Mouse (Mus musculus): ENCODE results near the gene Piwil4. TPM values are rescaled to one million over a fixed set of nuclear protein-coding genes. Genes with fewer than 3 reads are reported as not detected.
A peak's percentile ranks its signal among the peaks of the same experiment; 100 is the strongest.

Gene Piwil4
- polyA plus RNA-seq, 1 experiment from 2014 or later: 0.25 TPM

DNA sequence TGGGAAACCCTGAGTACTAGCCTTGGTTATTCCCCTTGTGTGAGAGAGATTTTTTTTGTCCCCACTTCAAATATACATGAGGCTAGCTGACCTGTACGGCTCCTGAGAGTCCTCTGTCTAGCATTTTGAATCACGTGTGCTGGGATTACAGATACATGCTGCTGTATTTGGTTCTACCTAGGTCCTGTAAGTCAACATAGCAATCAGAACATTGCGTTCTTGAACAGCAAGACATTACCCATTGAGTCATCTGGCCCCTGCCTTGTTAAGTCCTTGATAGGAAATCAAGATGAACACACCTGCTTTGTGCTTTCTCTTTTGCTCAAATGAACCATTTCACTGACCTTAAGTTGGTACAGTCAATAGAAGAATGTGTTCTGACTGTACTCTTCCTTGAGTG, 13.9 kb upstream of the Piwil4 start:
- Histone ChIP-seq H3K4me2 (no peak overlapping the region), H3K4me3 (no peak overlapping the region), H3K27me3 (peaks cover 7% of the 10 kb centered on the region; the same call in 1 of the 2 replicates), H3K9ac (no peak overlapping the region), H3K4me1 (peaks cover 13% of the 10 kb centered on the region), H3K36me3 (no peaks in the 10 kb centered on the region), H3K27ac (no peak overlapping the region), H3K9me3 (no peaks in the 10 kb centered on the region)
- no peak for ATAC-seq (ENCODE audit: borderline replicate concordance, extremely low read depth, low FRiP score, low TSS enrichment)
- WGBS: 80% methylated on average over 3 of the region's 3 CpGs

DNA sequence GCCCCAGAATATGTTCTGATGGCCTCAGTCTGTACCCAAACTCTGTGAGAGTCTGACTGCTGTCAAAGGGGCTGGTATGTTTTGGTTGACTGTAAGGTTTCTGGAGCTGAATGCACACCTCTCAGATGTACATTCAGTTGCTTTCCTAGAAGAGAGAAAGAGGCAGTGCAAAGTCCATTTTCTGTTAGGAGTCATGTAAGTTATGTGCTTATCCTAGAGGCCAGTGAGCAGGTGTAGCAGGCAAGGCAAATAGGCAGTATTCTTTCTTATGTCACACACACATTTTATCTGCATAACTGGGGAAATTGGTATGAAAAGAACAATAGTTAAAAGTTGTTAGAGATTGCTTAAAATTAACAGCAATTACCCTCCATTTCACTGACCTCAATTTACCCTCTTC, 13.4 kb upstream of the Piwil4 start:
- peaks cover 7% of the 10 kb centered on the region; the same call in 1 of the 2 replicates for H3K27me3 ChIP-seq
- H3K27ac ChIP-seq: no peak overlapping the region
- no peak overlapping the region for H3K9ac ChIP-seq
- peaks cover 13% of the 10 kb centered on the region for H3K4me1 ChIP-seq
- no peak overlapping the region for H3K4me3 ChIP-seq
- H3K9me3 ChIP-seq: no peaks in the 10 kb centered on the region
- ATAC-seq (ENCODE audit: borderline replicate concordance, extremely low read depth, low FRiP score, low TSS enrichment): no peak
- no peaks in the 10 kb centered on the region for H3K36me3 ChIP-seq
- no peak overlapping the region for H3K4me2 ChIP-seq

DNA sequence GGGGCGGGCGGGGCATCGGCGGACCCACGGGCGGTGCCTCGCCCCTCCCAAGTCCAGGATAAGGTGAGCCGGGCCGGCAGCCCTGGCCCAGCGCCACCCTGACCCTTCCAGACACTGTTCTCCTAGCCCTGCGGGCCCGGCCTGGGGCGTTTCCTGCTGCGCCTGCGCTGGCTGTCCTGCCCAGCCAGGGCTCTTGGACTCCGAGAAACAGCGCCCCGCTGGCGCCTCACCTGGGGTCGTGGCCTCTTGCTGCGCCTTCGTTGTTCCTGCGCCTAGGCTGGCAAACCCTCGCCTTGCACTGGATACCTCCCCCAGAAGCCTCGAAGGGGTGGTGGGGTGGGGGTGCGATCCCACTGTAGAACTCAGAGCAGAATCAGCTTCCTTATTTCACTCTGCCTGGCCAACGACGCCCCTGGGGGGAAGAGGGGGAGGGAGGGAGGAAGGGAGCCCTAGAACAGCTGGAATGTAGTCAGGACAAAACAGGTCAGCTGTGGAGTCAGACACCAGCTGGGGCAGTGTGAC, 11.5 kb upstream of the Piwil4 start, which contains the start of gene Fut4:
Gene Fut4, minus strand, starts transcription at position 393 of the 522 bp plus-strand sequence.
- 2% methylated on average over 28 of the region's 28 CpGs for WGBS
- Histone ChIP-seq H3K4me3 (peak within 1 kb of the TSS; percentile 50), H3K9ac (peak within 1 kb of the TSS; percentile 49), H3K4me2 (peak within 1 kb of the TSS; percentile 98), H3K36me3 (no peaks in the 10 kb centered on the region), H3K27me3 (peaks cover 7% of the 10 kb centered on the region; the same call in 1 of the 2 replicates), H3K4me1 (peaks cover 13% of the 10 kb centered on the region), H3K9me3 (no peaks in the 10 kb centered on the region), H3K27ac (no peak within 1 kb of the TSS)
- ATAC-seq (ENCODE audit: borderline replicate concordance, extremely low read depth, low FRiP score, low TSS enrichment): peak; percentile 85

DNA sequence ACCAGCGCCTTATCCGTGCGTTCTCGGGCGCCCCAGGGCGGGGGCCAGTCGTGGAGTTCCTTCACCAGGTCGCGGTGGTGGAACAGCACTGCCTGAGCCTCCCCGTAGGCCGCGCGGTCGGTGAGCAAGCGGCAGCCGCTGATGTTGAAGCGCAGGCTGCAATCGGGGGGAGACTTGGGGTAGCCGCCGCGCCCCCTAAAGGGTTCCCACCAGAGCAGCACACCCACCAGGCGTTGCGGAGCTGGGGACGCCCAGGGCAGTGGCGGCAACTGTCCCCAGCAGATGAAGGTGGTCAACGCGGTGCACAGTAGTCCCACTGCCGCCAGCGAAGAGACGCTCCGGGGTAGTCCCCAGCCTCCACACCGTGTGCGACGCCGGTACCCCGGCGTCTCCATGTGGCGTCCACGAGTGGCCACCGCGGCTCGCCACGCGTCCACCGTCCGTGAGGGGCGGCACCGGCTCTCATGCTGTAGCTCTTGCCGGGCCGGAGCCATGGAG, 11.0 kb upstream of the Piwil4 start:
- Histone ChIP-seq H3K27me3 (peaks cover 7% of the 10 kb centered on the region; the same call in 1 of the 2 replicates), H3K36me3 (no peaks in the 10 kb centered on the region), H3K9me3 (no peaks in the 10 kb centered on the region), H3K27ac (no peak overlapping the region), H3K4me2 (peak overlapping the region; percentile 98), H3K4me3 (peak overlapping the region; percentile 50), H3K4me1 (peaks cover 13% of the 10 kb centered on the region), H3K9ac (peak overlapping the region; percentile 49)
- under 1% methylated on average over 50 of the region's 50 CpGs for WGBS
- ATAC-seq (ENCODE audit: borderline replicate concordance, extremely low read depth, low FRiP score, low TSS enrichment): peak; percentile 63

DNA sequence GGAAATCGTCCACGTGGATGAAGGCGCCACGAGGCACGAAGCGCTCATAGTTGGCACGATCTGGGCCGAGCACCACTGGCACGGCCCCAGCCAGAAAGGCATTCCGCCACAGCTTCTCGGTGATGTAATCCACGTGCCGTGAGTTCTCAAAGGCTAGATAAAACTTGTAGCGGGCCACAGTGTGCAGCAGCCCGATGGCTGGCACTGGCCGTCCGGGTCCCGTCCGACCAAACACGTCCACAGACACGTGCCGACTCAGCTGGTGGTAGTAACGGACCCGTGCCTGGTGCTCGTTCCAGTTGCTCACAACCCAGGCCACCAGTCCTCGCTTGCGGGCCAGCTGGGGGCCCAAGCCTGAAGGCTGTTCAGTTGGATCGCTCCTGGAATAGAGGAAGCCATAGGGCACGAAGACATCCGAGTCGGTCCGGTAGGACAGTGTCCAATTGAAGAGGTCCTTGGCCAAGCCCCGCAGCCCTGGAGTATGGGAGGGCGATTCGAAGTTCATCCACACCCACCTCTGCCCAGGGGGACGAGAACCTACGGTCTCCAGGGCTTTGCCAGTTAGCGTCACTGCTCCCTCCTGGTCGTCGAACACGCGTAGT, 10.5 kb upstream of the Piwil4 start:
- ATAC-seq (ENCODE audit: borderline replicate concordance, extremely low read depth, low FRiP score, low TSS enrichment): no peak
- H3K4me1 ChIP-seq: peaks cover 13% of the 10 kb centered on the region
- H3K27ac ChIP-seq: no peak overlapping the region
- H3K27me3 ChIP-seq: peaks cover 7% of the 10 kb centered on the region; the same call in 1 of the 2 replicates
- peak overlapping the region; percentile 49 for H3K9ac ChIP-seq
- WGBS: 54% methylated on average over 42 of the region's 42 CpGs
- peak overlapping the region; percentile 98 for H3K4me2 ChIP-seq
- H3K4me3 ChIP-seq: peak overlapping the region; percentile 50
- H3K9me3 ChIP-seq: no peaks in the 10 kb centered on the region
- no peaks in the 10 kb centered on the region for H3K36me3 ChIP-seq

DNA sequence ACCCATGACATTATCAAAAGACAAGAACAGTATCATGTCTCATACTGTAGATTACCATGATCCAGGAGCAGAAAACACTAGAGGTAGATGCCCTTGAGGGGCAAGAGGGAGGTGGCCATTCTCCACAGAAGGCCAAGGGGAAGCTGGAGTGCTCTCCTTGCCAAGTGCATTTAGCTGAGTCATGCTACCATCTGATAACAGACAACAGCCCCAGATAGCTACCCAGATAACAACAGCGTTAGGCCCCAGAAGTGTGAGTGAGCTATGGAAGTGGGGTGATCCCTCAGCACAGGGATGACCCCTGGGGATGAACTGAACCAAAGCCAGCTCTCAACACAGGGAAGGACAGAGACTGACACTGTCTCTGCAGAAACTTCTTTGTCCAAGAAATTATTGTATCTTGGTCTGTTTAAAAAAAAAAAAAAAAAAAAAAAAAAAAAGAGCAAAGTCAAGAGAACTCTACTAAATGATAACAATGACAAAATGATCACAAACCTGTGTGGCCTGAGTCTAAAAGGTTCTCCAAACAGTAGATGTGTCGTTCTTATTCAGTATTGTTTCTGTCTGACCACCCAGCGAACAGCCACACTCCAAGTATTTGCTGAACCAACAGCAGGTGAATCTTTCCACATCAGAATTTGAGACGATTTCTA, 909 bp downstream of the Piwil4 start:
- Histone ChIP-seq H3K4me3 (no peak overlapping the region), H3K36me3 (no peaks in the 10 kb centered on the region), H3K27me3 (no peaks in the 10 kb centered on the region), H3K9ac (no peak overlapping the region), H3K4me1 (no peaks in the 10 kb centered on the region), H3K9me3 (no peaks in the 10 kb centered on the region), H3K4me2 (no peak overlapping the region), H3K27ac (no peak overlapping the region)
- WGBS: 48% methylated on average over 4 of the region's 4 CpGs
- ATAC-seq (ENCODE audit: borderline replicate concordance, extremely low read depth, low FRiP score, low TSS enrichment): no peak

DNA sequence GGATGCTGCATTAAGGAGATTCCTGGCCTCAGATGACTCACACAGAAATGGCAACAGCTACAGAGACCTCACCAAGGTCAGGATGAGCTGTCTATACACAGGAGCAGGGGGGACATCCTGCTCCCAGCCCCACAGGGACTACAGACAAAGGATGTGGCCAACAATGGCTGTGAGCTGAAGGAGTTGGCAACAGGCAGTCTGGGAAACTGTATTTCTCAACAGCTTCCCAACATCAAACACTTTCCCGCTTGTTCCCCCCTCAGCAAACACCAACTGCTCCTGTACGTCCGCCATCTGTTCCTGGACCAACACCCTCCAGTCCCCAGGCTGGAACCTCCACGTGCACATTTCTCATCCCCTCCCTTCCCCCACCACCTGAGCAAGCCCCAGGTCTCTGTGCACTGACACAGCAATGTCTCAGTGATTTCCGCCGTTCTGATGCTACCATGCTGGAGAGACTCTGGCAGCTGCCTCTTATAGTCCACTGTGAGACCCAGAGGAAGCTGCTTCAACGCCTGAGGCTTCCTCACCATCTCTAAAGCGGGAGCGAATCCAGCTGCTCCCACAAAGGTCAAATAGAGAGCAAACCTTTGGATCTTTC, 9.5 kb downstream of the Piwil4 start:
- Histone ChIP-seq H3K27ac (no peak overlapping the region), H3K4me3 (no peak overlapping the region), H3K4me2 (no peak overlapping the region), H3K36me3 (no peaks in the 10 kb centered on the region), H3K27me3 (no peaks in the 10 kb centered on the region), H3K4me1 (0 out of 2 replicates have a peak, but pooled peaks cover 7% of the 10 kb centered on the region), H3K9me3 (no peaks in the 10 kb centered on the region), H3K9ac (no peak overlapping the region)
- WGBS: 13% methylated on average over 9 of the region's 9 CpGs
- ATAC-seq (ENCODE audit: borderline replicate concordance, extremely low read depth, low FRiP score, low TSS enrichment): peak; percentile 67

DNA sequence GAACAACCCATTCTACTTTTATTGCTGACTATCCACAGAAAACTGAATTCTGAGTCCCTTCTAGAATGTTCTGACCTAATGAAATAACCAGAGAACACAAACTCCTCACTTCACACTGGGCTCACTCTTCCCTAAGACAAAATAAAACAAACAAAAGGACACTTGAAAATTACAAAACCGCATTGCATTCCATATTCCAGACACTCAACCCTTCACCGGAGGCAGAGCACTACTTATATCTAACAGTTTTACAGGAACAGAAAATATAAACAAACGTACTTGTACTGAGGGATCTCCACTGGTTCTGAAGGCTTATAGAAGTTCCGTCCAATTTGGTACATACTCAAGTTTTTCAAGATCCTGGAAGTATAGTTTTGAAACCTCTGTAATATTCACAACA, 12.2 kb downstream of the Piwil4 start:
- Histone ChIP-seq H3K36me3 (no peaks in the 10 kb centered on the region), H3K27me3 (no peaks in the 10 kb centered on the region), H3K9me3 (no peaks in the 10 kb centered on the region), H3K4me3 (no peak overlapping the region), H3K4me2 (no peak overlapping the region), H3K9ac (no peak overlapping the region), H3K27ac (no peak overlapping the region), H3K4me1 (0 out of 2 replicates have a peak, but pooled peaks cover 7% of the 10 kb centered on the region)
- WGBS: 42% methylated on average over 4 of the region's 4 CpGs
- no peak for ATAC-seq (ENCODE audit: borderline replicate concordance, extremely low read depth, low FRiP score, low TSS enrichment)

DNA sequence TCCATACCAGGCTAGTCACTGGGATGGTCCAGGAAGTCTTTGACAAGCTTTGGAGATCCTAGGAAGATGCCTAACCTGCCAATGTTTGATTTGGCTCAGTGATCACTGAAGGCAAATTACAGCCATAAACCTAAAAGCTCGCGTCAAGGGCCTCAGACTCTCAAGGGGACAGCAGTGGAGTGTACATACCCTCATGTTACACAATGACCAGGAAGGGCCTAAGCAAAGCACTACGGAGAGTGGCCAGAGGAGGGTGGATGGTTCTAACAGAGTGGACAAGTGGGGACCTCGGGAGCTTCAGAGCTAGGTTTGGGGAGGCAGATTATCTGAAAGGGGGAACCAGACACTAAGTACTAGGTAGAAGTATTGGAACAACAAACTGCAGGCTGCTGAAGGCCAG, 13.9 kb downstream of the Piwil4 start:
- 72% methylated on average over 4 of the region's 4 CpGs for WGBS
- Histone ChIP-seq H3K9me3 (no peaks in the 10 kb centered on the region), H3K4me3 (no peak overlapping the region), H3K36me3 (no peaks in the 10 kb centered on the region), H3K4me2 (no peak overlapping the region), H3K4me1 (0 out of 2 replicates have a peak, but pooled peaks cover 7% of the 10 kb centered on the region), H3K9ac (no peak overlapping the region), H3K27me3 (no peaks in the 10 kb centered on the region), H3K27ac (no peak overlapping the region)
- ATAC-seq (ENCODE audit: borderline replicate concordance, extremely low read depth, low FRiP score, low TSS enrichment): no peak

DNA sequence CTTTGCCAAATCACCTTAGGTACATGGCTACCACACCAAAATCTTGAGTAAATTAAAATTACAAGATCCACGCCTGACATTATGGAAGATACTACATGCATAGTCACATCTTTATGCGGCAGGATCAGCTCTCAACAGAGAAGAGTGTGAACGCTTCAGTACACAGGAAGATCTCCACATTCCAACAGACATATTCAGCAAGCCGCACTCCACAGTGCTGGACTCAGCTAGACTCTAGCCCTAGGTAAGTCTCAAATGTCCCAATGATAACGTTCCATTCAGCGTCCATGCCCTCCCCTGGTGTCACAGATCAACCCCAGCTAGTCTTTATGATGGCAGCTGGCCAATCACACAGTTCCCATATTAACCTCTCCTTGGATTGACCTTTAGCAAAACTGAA, 14.5 kb downstream of the Piwil4 start:
- 77% methylated on average over 6 of the region's 6 CpGs for WGBS
- no peaks in the 10 kb centered on the region for H3K9me3 ChIP-seq
- H3K27me3 ChIP-seq: no peaks in the 10 kb centered on the region
- ATAC-seq (ENCODE audit: borderline replicate concordance, extremely low read depth, low FRiP score, low TSS enrichment): no peak
- H3K4me3 ChIP-seq: no peak overlapping the region
- no peak overlapping the region for H3K27ac ChIP-seq
- no peak overlapping the region for H3K4me2 ChIP-seq
- H3K4me1 ChIP-seq: 0 out of 2 replicates have a peak, but pooled peaks cover 5% of the 10 kb centered on the region
- H3K36me3 ChIP-seq: no peaks in the 10 kb centered on the region
- no peak overlapping the region for H3K9ac ChIP-seq

DNA sequence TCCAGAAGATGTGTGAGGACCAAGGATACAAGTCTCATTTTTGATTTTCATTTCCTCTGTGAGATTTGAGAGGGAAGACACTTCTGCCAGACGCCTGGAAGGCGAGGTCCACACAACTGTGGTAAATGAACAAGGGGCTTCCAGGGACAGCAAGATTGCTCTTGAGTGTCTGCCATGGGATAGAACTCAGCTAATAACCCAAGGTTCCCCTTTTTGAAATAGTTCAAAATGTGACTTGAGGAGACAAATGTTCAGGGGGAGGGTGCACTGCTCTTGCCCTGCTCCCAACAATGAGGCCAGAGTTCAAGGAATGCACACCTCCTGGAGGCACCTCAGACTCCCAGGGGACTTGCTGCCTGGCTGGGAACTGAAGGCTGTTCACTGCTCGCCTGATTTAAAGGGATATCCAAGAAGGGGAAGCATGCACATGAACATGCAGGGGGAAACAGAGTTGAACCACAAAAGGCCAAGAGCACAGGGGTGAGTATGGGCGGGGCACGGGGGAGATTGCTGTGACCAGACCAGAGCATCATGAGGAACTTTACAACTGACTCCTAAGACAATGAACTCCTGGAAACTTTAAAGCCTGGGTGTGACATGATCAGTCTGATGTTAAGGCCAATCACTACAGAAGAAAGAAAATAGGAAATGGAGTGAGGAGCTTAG, 15.6 kb downstream of the Piwil4 start:
- H3K4me3 ChIP-seq: no peak overlapping the region
- no peak overlapping the region for H3K4me2 ChIP-seq
- H3K36me3 ChIP-seq: no peaks in the 10 kb centered on the region
- no peaks in the 10 kb centered on the region for H3K4me1 ChIP-seq
- H3K27me3 ChIP-seq: no peaks in the 10 kb centered on the region
- no peak overlapping the region for H3K27ac ChIP-seq
- no peak for ATAC-seq (ENCODE audit: borderline replicate concordance, extremely low read depth, low FRiP score, low TSS enrichment)
- H3K9ac ChIP-seq: no peak overlapping the region
- no peaks in the 10 kb centered on the region for H3K9me3 ChIP-seq
- WGBS: 62% methylated on average over 5 of the region's 5 CpGs

All from lung, embryonic 15.5 days (tissue).